Mouse (Mus musculus): ENCODE data around the gene Ptov1. TPM values are rescaled to one million over a fixed set of nuclear protein-coding genes. Genes with fewer than 3 reads are reported as not detected.

Gene Ptov1
- total RNA-seq, 2 experiments from 2014 or later: 126 to 137 TPM

DNA sequence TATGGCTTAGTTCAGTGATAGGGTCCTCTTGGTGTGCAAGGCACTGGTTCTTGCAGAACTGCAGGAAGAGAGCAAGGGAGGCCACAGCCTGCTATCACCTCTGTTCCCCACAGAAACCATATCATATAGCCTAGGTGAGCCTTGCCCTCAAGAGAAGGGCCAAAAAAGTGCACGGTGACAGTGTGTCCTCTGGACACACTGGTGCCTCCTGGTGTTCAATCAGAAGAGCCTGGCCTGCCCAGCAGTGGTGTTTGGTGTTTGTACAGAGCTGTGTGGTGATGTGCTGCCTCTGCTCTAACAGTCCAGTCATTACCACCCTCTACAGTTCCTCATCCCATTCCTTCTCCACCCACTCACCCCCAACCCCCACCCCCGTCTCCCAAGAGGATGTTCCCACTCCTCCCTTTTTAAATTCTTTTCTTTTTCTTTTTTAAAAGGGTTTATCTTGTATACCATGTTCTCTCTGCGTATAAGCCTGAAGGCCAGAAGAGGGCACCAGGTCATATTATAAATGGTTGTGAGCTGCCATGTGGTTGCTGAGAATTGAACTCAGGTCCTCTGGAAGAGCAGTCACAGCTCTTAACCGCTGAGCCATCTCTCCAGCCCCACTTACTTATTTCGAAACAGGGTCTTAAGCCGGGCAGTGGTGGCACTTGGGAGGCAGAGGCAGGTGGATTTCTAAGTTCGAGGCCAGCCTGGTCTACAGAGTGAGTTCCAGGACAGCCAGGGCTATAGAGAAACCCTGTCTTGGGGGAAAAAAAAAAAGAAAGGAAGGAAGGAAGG lies 47.7 kb downstream of the Ptov1 start:
- TF ChIP-seq CTCF (IDR thresholded peaks at IDR 0.05): peak; percentile 26
- Histone ChIP-seq H3K4me3 (no peak overlapping the region), H3K27ac (peak overlapping the region; percentile 99)
- peak; percentile 15 for DNase-seq
- intact Hi-C loops (cut with DNase I): loop anchor here (5.0 kb wide), 1 partner anchor 75 kb away; the partner anchor contains the start of gene Vrk3

DNA sequence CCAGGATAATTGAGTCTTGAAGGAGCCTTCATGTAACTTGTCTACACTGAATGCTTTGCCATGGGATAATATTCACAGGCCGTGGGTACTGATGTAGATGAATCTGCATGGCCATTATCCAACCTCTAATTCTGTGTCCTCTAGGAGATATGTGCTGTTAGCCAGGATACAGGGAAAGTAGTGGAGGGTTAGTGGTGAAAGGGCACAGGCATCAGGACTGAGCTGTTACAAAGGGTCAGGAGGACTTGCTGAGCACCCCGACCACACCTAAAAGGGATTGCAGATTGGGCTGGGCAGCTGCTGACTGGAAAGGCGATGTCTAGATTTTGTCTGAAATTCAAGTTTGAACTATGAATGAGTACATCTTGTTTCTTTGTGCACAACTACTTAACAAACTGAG lies 49.1 kb downstream of the Ptov1 start:
- peak overlapping the region; percentile 99 for H3K27ac ChIP-seq
- DNase-seq: peak; percentile 5
- TF ChIP-seq CTCF (IDR thresholded peaks at IDR 0.05): no peak
- intact Hi-C loops (cut with DNase I): loop anchor here (5.0 kb wide), 1 partner anchor 73 kb away; the partner anchor contains the start of gene Vrk3
- H3K4me3 ChIP-seq: peak overlapping the region; percentile 5; the same call in 1 of the 2 replicates

DNA sequence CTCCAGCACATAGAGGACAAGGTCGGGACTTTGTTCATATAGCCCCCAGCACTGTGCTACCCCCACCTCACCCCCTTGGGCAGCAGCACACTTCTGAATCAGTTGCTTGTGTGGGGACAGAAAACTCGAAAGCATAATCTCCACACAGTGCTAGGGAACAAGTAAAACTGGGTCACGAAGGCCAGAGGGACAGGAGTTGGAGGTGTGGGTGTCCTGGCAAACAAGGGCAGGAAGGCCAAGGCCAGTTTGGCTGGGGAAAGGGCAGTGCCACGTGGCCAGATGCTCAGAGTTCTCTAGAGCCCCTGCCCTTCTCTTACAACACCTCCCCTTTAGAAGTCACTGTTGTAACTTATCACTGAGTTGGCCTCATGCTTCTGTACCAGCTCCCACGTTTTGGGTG lies 49.7 kb downstream of the Ptov1 start:
- peak; percentile 59 for DNase-seq
- Histone ChIP-seq H3K4me3 (peak overlapping the region; percentile 99), H3K27ac (peak overlapping the region; percentile 99)
- no peak for TF ChIP-seq CTCF (IDR thresholded peaks at IDR 0.05)
- intact Hi-C loops (cut with DNase I): loop anchor here (5.0 to 10.0 kb wide), 2 partner anchors 73 to 175 kb away; partner anchors contain the start of gene Vrk3

DNA sequence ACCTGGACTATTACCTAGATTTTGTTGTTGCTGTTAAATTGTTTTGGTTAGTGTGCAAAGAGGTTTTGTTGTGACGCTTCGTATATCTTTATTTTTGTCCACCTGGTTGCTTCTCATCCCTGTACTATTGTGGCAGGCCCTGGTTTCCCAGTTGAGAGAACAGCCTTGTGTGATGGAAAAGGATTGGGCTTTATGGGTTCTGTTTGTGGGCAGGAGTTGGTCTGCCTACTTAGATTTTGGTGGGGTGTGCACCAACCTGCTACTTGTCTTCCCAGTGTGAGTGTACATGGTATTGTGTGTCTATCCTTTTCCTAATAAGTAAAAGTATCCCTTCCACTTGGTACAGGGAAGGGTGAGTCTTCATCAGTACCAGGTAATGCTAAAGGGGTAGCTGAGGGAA lies 50.2 kb downstream of the Ptov1 start:
- TF ChIP-seq CTCF (IDR thresholded peaks at IDR 0.05): no peak
- intact Hi-C loops (cut with DNase I): loop anchor here (10.0 kb wide), 1 partner anchor 175 kb away; no protein-coding TSS in a partner anchor
- Histone ChIP-seq H3K4me3 (peak overlapping the region; percentile 99), H3K27ac (peak overlapping the region; percentile 99)
- peak; percentile 10 for DNase-seq

DNA sequence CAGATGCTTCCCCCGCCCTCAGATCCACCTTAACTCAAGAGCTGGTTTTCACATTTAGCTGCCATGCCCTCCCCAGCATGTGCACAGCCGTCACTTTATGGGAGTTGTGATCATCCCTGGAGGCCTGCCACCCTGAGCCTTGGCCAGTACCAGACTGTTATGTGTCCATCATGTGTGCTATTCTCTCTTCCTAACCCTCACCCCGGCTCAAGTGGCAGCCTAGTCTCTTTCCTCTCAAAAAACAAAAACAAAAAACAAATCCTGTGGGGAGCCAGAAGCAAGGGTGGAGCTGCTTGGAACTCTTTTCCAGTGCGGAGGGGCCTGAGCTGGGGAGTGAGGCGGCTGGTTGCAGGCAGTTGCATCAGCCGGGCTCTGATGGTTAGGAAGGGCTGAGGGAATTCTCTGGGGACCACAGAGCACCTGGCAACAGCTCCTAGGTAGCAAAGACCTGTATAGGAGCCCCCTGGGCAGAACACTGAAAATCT lies 50.8 kb downstream of the Ptov1 start:
- TF ChIP-seq CTCF (IDR thresholded peaks at IDR 0.05): no peak
- Histone ChIP-seq H3K27ac (peak overlapping the region; percentile 99), H3K4me3 (peak overlapping the region; percentile 99)
- peak; percentile 88 for DNase-seq
- intact Hi-C loops (cut with DNase I): loop anchor here (10.0 kb wide), 1 partner anchor 174 kb away; no protein-coding TSS in a partner anchor

DNA sequence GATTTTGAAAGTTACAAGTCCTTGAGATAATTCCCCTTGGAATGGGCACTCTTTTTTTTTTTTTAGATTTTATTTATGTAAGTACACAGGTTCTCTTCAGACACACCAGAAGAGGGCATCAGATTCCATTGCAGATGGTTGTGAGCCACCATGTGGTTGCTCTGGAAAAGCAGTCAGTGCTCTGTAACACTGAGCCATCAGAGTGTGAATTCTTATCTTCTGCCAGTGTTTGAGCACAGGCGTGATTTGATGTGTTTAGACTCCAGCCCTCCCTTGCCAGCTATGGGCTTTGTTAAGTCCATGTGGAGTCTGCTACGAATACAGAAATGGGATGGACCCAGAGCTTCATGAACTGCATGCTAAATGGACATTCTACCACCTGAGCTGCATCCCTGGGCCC lies 51.4 kb downstream of the Ptov1 start:
- peak; percentile 18 for DNase-seq
- Histone ChIP-seq H3K4me3 (peak overlapping the region; percentile 99), H3K27ac (peak overlapping the region; percentile 99)
- intact Hi-C loops (cut with DNase I): loop anchor here (10.0 kb wide), 1 partner anchor 173 kb away; no protein-coding TSS in a partner anchor
- peak; percentile 42 for TF ChIP-seq CTCF (IDR thresholded peaks at IDR 0.05)

DNA sequence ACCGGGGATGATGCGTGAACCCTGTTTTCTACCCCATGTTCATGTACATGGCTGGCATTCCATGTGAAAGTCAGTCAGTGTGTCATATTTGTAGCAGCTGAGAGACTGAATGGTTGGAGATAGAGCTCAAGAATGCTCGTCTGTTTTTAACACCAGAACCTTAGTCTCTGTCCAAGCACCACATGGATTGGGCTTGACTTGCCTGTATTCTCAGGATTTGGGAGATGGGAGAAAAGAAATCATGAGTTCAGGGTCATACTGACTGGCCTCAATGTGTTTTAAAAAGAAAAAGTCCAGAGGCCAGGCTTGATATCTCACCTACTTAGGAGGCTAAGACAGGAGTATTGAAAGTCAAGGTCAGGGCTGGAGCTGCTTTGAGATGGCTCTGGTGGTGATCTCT lies 52.1 kb downstream of the Ptov1 start:
- intact Hi-C loops (cut with DNase I): loop anchor here (10.0 kb wide), 1 partner anchor 173 kb away; no protein-coding TSS in a partner anchor
- no peak for TF ChIP-seq CTCF (IDR thresholded peaks at IDR 0.05)
- DNase-seq: no peak

DNA sequence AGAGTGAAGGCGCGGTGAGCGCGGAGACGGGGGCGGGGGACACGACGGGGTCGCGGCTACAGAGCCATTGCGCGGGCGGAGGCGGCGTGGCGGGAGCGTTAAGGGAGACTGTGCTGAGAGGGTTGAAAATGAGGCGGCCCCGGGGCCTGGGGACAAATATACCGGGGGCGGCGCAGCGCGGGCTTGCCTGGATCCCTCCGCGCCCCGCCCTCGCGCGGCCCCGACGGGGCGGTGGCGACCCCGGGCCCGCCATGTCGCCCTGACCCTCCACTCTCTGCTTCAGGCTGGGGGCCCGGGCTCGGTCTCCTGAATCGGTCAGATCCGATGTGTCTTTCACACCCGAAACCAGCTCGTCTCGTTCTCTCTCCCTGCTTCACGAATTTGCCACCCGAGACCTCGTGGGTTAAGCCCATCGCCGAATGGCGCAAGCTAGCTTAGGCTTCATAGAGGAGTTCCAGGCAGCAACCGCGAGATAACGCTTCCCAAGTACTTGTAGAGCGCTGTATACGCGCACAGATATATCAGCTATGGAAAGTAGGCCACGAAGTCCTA lies 53.0 kb downstream of the Ptov1 start, which contains the start of gene Atf5:
Gene Atf5, minus strand, starts transcription at position 189 of the 552 bp plus-strand sequence.
- intact Hi-C loops (cut with DNase I): loop anchor here (10.0 kb wide), 1 partner anchor 172 kb away; no protein-coding TSS in a partner anchor
- Histone ChIP-seq H3K4me3 (peak within 1 kb of the TSS; percentile 99), H3K27ac (peak within 1 kb of the TSS; percentile 99)
- peak; percentile 85 for DNase-seq
- no peak for TF ChIP-seq CTCF (IDR thresholded peaks at IDR 0.05)

More for the DNA sequence above, 52.1 kb downstream of the Ptov1 start:
- peak overlapping the region; percentile 99 for H3K27ac ChIP-seq
- peak overlapping the region; percentile 99 for H3K4me3 ChIP-seq

DNA sequence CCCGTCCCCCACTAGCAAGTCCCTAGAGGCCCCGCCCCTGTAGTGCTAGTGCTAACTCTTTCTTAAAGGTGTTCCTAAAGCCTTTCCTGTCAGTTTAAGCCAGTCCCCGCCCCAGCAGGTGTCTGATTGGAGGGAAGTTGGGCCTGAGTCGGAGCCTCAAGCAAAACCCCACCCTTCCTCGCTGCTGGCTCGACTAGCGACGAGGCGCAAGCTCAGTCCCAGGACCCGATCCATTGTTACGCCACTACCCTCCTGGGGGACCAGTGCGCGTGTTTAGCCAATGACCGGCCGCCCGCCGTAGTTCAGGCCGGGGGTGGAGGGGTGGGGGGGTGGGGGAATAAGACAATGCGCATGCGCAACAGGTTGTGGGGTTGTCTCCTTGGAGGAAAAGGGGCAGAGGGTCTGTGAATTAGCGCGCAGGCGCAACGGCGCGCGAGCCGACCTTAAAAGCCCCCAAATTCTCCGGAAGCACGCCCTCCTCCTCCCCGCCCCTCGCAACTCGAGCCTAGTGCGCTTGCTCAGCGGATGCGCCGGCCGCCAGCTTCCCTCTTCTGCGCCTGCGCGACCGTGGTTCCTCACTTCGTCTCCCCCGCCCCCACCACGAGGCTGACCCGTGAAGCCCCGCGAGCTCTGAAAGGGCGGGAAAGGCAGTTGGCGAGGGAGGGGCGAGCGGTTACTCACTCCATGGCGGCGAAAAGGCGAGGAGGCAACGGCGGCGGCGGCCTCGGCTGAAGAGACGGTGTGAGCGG lies 53.7 kb downstream of the Ptov1 start, which contains the start of the genes Nup62 and Il4i1:
Gene Nup62, plus strand, starts transcription at position 368 of the 749 bp plus-strand sequence.
Gene Il4i1, plus strand, starts transcription at position 667 of the 749 bp plus-strand sequence.
- TF ChIP-seq CTCF (IDR thresholded peaks at IDR 0.05): no peak
- Histone ChIP-seq H3K27ac (peak within 1 kb of the TSS; percentile 99), H3K4me3 (peak within 1 kb of the TSS; percentile 99)
- intact Hi-C loops (cut with DNase I): loop anchor here (10.0 kb wide), 1 partner anchor 171 kb away; no protein-coding TSS in a partner anchor
- peak; percentile 99 for DNase-seq

DNA sequence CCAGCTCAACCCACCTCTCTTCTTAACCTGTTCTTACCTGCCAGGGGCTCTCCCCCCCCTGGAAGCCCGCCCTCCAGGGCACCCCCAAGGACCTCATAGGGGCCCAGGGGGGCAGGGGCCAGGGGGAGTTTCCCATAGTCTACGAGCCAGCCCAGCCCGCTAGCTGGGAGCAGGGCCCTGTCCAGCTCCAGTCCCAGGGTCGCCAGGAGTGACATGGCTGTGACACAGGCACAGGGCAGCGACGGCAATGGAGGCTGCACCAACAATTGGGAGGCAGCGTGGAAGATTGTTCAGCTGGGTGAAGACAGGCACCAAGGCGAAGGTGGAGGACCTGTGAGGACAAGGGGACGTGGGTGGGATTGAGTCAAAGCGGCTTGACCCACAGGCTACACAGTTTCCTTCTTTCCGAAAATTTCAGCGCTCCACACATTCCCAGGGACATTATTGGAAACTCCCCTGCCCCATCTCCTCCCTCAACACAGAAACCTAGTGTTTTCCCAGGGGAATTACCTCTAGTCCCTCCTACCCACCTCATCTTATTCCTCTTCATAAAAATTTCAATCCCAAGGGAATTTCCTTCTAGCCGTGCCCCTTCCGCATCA lies 54.5 kb downstream of the Ptov1 start:
- Histone ChIP-seq H3K27ac (peak overlapping the region; percentile 99), H3K4me3 (peak overlapping the region; percentile 99)
- DNase-seq: no peak
- TF ChIP-seq CTCF (IDR thresholded peaks at IDR 0.05): no peak
- intact Hi-C loops (cut with DNase I): loop anchor here (10.0 kb wide), 1 partner anchor 170 kb away; no protein-coding TSS in a partner anchor

DNA sequence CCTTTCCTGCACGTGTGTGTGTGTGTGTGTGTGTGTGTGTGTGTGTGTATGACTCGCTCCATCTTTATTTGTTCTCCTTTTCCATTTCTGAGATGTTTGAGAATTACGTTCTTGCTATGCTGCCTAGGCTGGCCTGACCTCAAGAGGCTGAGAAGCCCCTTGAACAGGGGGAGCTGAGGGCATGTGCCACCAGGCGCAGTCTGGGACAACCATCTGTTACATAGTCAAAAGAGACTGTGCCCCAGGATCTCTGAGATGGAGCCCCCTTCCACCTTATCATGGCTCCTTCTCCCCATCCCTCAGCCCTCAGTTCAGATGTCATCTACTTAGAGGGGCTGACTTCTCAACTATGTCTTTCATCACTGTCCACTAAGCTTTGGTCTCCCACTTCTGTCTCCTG lies 55.2 kb downstream of the Ptov1 start:
- no peak for TF ChIP-seq CTCF (IDR thresholded peaks at IDR 0.05)

More for the DNA sequence above, 55.2 kb downstream of the Ptov1 start:
- intact Hi-C loops (cut with DNase I): loop anchor here (10.0 kb wide), 1 partner anchor 170 kb away; no protein-coding TSS in a partner anchor
- Histone ChIP-seq H3K4me3 (peak overlapping the region; percentile 99), H3K27ac (peak overlapping the region; percentile 99; the same call in 1 of the 2 replicates)
- DNase-seq: no peak

Data from gastrocnemius, adult 2 months (tissue).